Mouse (Mus musculus): ENCODE results near the gene Tmem131l.

The Tmem131l gene

GRCm38 (mm10) chr3:84059676-84060075, 19.7 kb upstream of the Tmem131l start:
- POLR2A ChIA-PET = interaction anchor here in 1 of 4 experiments (1.0 kb wide), 1 partner anchor 79 kb away, joined by 3 read pairs; no protein-coding TSS in a partner anchor
- CTCF ChIA-PET = no interaction called here

- POLR2A ChIA-PET = interaction anchor here in 1 of 4 experiments (1.0 kb wide), 1 partner anchor 78 kb away, joined by 3 read pairs; no protein-coding TSS in a partner anchor
- CTCF ChIA-PET = no interaction called here
These were observed 19.3 kb upstream of the Tmem131l start for GRCm38 (mm10) chr3:84059261-84059660.

GRCm38 (mm10) chr3:84048729-84049175, 8.8 kb upstream of the Tmem131l start:
- ChIA-PET POLR2A (interaction anchor here in 2 of 4 experiments (1.0 to 1.1 kb wide), 2 partner anchors 8 to 23 kb away, joined by 3 read pairs; no protein-coding TSS in a partner anchor), CTCF (no interaction called here)

GRCm38 (mm10) chr3:84046206-84046605, 6.2 kb upstream of the Tmem131l start:
- ChIA-PET POLR2A (no interaction called here), CTCF (no interaction called here)

- ChIA-PET POLR2A (interaction anchor here in 2 of 4 experiments (0.6 to 2.6 kb wide), 6 partner anchors 47 to 112 kb away, joined by 3 to 12 read pairs (median 4); no protein-coding TSS in a partner anchor), CTCF (interaction anchor here in 2 of 4 experiments (0.6 to 0.9 kb wide), 4 partner anchors 15 to 1035 kb away, joined by 3 to 4 read pairs (median 4); no protein-coding TSS in a partner anchor)
These were observed 1.8 kb upstream of the Tmem131l start for GRCm38 (mm10) chr3:84041739-84042138.

- ChIA-PET CTCF (interaction anchor here (0.6 to 1.6 kb wide), 11 partner anchors 11 to 1942 kb away, joined by 3 to 8 read pairs (median 3); partner anchors contain the start of gene Mnd1 (in 1 of the 4)), POLR2A (interaction anchor here (0.6 to 2.6 kb wide), 32 partner anchors 8 to 1877 kb away, joined by 3 to 12 read pairs (median 4); no protein-coding TSS in a partner anchor)
These were observed 604 bp upstream of the Tmem131l start for GRCm38 (mm10) chr3:84040476-84041082.

- ChIA-PET POLR2A (interaction anchor here in 3 of 4 experiments (0.6 to 2.6 kb wide), 12 partner anchors 15 to 296 kb away, joined by 3 to 12 read pairs (median 4); no protein-coding TSS in a partner anchor), CTCF (interaction anchor here in 2 of 4 experiments (0.6 to 1.1 kb wide), 2 partner anchors 131 to 143 kb away, joined by 3 read pairs; no protein-coding TSS in a partner anchor)
These were observed 862 bp downstream of the Tmem131l start for GRCm38 (mm10) chr3:84038981-84039645.

GRCm38 (mm10) chr3:84038126-84038525, 1.8 kb downstream of the Tmem131l start:
- ChIA-PET POLR2A (no interaction called here), CTCF (no interaction called here)

GRCm38 (mm10) chr3:84037536-84037935, 2.4 kb downstream of the Tmem131l start:
- ChIA-PET CTCF (no interaction called here), POLR2A (interaction anchor here in 1 of 4 experiments (0.5 kb wide), 1 partner anchor 39 kb away, joined by 4 read pairs; no protein-coding TSS in a partner anchor)

- ChIA-PET POLR2A (interaction anchor here in 2 of 4 experiments (0.5 to 1.9 kb wide), 2 partner anchors 16 to 39 kb away, joined by 4 read pairs; no protein-coding TSS in a partner anchor), CTCF (no interaction called here)
These were observed 3.1 kb downstream of the Tmem131l start for GRCm38 (mm10) chr3:84036866-84037265.

- CTCF ChIA-PET = interaction anchor here in 1 of 4 experiments (0.7 kb wide), 1 partner anchor 31 kb away, joined by 6 read pairs; no protein-coding TSS in a partner anchor
- POLR2A ChIA-PET = interaction anchor here (0.6 to 1.9 kb wide), 6 partner anchors 15 to 503 kb away, joined by 3 to 5 read pairs (median 4); no protein-coding TSS in a partner anchor
These were observed 4.1 kb downstream of the Tmem131l start for GRCm38 (mm10) chr3:84035728-84036364.

GRCm38 (mm10) chr3:84034115-84034780, 5.7 kb downstream of the Tmem131l start:
- ChIA-PET POLR2A (interaction anchor here in 2 of 4 experiments (0.9 to 1.9 kb wide), 5 partner anchors 10 to 91 kb away, joined by 3 to 8 read pairs (median 4); no protein-coding TSS in a partner anchor), CTCF (no interaction called here)

- CTCF ChIA-PET = no interaction called here
These were observed 6.8 kb downstream of the Tmem131l start for GRCm38 (mm10) chr3:84032933-84033730.

GRCm38 (mm10) chr3:84032419-84032818, 7.6 kb downstream of the Tmem131l start:
- CTCF ChIA-PET = interaction anchor here in 1 of 4 experiments (0.9 kb wide), 1 partner anchor 40 kb away, joined by 3 read pairs; no protein-coding TSS in a partner anchor

More at GRCm38 (mm10) chr3:84032933-84033730, 6.8 kb downstream of the Tmem131l start:
- POLR2A ChIA-PET = interaction anchor here in 3 of 4 experiments (0.6 to 2.4 kb wide), 13 partner anchors 9 to 90 kb away, joined by 3 to 8 read pairs (median 3); no protein-coding TSS in a partner anchor

GRCm38 (mm10) chr3:84031216-84031615, 8.8 kb downstream of the Tmem131l start:
- ChIA-PET CTCF (no interaction called here), POLR2A (interaction anchor here in 1 of 4 experiments (0.9 kb wide), 1 partner anchor 10 kb away, joined by 4 read pairs; no protein-coding TSS in a partner anchor)

More at GRCm38 (mm10) chr3:84032419-84032818, 7.6 kb downstream of the Tmem131l start:
- POLR2A ChIA-PET = interaction anchor here in 3 of 4 experiments (0.6 to 2.4 kb wide), 7 partner anchors 10 to 600 kb away, joined by 3 to 8 read pairs (median 3); no protein-coding TSS in a partner anchor

- POLR2A ChIA-PET = no interaction called here
These were observed 11.0 kb downstream of the Tmem131l start for GRCm38 (mm10) chr3:84028968-84029367.

GRCm38 (mm10) chr3:84027691-84028159, 12.2 kb downstream of the Tmem131l start:
- ChIA-PET CTCF (no interaction called here), POLR2A (no interaction called here)

More at GRCm38 (mm10) chr3:84028968-84029367, 11.0 kb downstream of the Tmem131l start:
- CTCF ChIA-PET = no interaction called here
